Mouse (Mus musculus) bone marrow macrophage, adult 2 months (primary cell): ENCODE results near the gene Exoc2.

Source experiments
- CTCF ChIP-seq: IDR thresholded peaks from 2 replicates; pipeline ENCODE4 v1.5.1; 2012; ENCODE audit warnings: low read depth, mild to moderate bottlenecking, low read length, moderate library complexity
- POLR2A ChIP-seq: IDR thresholded peaks from 2 replicates; pipeline ENCODE4 v1.6.1; 2012; ENCODE audit warnings: mild to moderate bottlenecking, low read depth, low read length, borderline replicate concordance

DNA sequence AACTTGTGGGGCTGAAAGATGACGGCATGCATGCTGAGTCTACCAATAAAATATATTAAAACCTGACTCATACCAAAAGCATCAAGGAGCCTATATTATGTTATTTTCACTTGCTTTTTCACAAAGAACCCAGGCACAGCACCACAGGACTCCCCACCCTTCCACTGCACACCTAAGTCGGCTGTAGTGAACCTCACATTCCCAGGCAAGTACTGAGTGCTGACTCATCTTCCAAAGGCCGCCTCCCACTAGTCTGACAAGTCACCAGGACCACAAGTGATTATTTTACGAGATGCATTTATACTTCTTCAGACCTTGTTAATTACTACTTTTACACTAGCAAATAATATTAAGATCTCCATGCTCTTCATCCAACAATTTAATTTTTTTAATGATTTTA lies 42.3 kb downstream of the Exoc2 start:
- TF ChIP-seq POLR2A (no peak), CTCF (no peak)
